Mouse (Mus musculus): ENCODE data around the gene Tuba1a.

GRCm38 (mm10) chr15:98942081-98942480 lies 11.4 kb downstream of the Tuba1a start:
- no peak for TF ChIP-seq FLI1 (IDR thresholded peaks at IDR 0.05; ENCODE audit: low read length)
- no peak for TF ChIP-seq GATA1 (IDR thresholded peaks at IDR 0.05; ENCODE audit: borderline replicate concordance, low read length)

All from megakaryocyte, embryonic 14.5 days (primary cell).